Mouse (Mus musculus): ENCODE results near the gene Pitx2.

- TF ChIP-seq GATA1 (IDR thresholded peaks at IDR 0.05; ENCODE audit: borderline replicate concordance, low read length) (no peak), FLI1 (IDR thresholded peaks at IDR 0.05; ENCODE audit: low read length) (no peak)
Measured at GRCm38 (mm10) chr3:129198627-129198903, 1.1 kb upstream of the Pitx2 start.

Data from megakaryocyte, embryonic 14.5 days (primary cell).